Mouse (Mus musculus): ENCODE measurements around the gene Asic4. TPM values are rescaled to one million over a fixed set of nuclear protein-coding genes. Genes with fewer than 3 reads are reported as not detected.

Gene Asic4
- total and polyA plus RNA-seq, 2 experiments from 2014 or later = 54.8 to 180 TPM

- 0 out of 2 replicates have a peak, but pooled peaks cover 3% of the 10 kb centered on the region for H3K4me1 ChIP-seq (ENCODE audit: insufficient read depth, low read length)
- peak; percentile 85 for TF ChIP-seq CTCF (IDR thresholded peaks at IDR 0.05)
- ATAC-seq (ENCODE audit: low FRiP score) = no peak; the same call in 1 of the 2 replicates
- H3K9me3 ChIP-seq (ENCODE audit: low read length) = no peaks in the 10 kb centered on the region
- H3K27me3 ChIP-seq (ENCODE audit: insufficient read depth, low read length) = no peaks in the 10 kb centered on the region
- DNase-seq (ENCODE audit: low spot score) = peak; percentile 86
- WGBS = 7% methylated on average over 35 of the region's 35 CpGs
- H3K27ac ChIP-seq (ENCODE audit: low read depth, low read length) = no peak overlapping the region
- H3K36me3 ChIP-seq (ENCODE audit: insufficient read depth, low read length) = peaks cover 42% of the 10 kb centered on the region
- peak overlapping the region; percentile 85 for H3K4me2 ChIP-seq (ENCODE audit: low read depth, low read length, poor library complexity, severe bottlenecking)
- peak overlapping the region; percentile 89; the same call in 1 of the 2 replicates for H3K4me3 ChIP-seq (ENCODE audit: low read depth, low read length)
- 0 out of 2 replicates have a peak overlapping the region, but pooled peaks have one; percentile 19 for H3K9ac ChIP-seq (replicated peaks; ENCODE audit: low read length, poor library complexity, severe bottlenecking)
Observed at GRCm38 (mm10) chr1:75477264-75477965, 27.2 kb downstream of the Asic4 start.

- no peak for TF ChIP-seq CTCF (IDR thresholded peaks at IDR 0.05)
- Histone ChIP-seq H3K4me3 (ENCODE audit: low read depth, low read length) (peak overlapping the region; percentile 89), H3K9ac (replicated peaks; ENCODE audit: low read length, poor library complexity, severe bottlenecking) (no peak overlapping the region), H3K27me3 (ENCODE audit: insufficient read depth, low read length) (no peaks in the 10 kb centered on the region), H3K4me1 (ENCODE audit: insufficient read depth, low read length) (0 out of 2 replicates have a peak, but pooled peaks cover 3% of the 10 kb centered on the region), H3K36me3 (ENCODE audit: insufficient read depth, low read length) (peaks cover 43% of the 10 kb centered on the region), H3K4me2 (ENCODE audit: low read depth, low read length, poor library complexity, severe bottlenecking) (peak overlapping the region; percentile 85), H3K27ac (ENCODE audit: low read depth, low read length) (no peak overlapping the region), H3K9me3 (ENCODE audit: low read length) (no peaks in the 10 kb centered on the region)
- ATAC-seq (ENCODE audit: low FRiP score) (no peak), DNase-seq (ENCODE audit: low spot score) (no peak)
- 47% methylated on average over 3 of the region's 3 CpGs for WGBS
Observed at GRCm38 (mm10) chr1:75477966-75478290, 27.7 kb downstream of the Asic4 start.

- peak overlapping the region; percentile 89 for H3K4me3 ChIP-seq (ENCODE audit: low read depth, low read length)
- H3K4me1 ChIP-seq (ENCODE audit: insufficient read depth, low read length) = 0 out of 2 replicates have a peak, but pooled peaks cover 3% of the 10 kb centered on the region
- WGBS = 2% methylated on average over 16 of the region's 25 CpGs
- H3K9ac ChIP-seq (replicated peaks; ENCODE audit: low read length, poor library complexity, severe bottlenecking) = peak overlapping the region; percentile 88
- peak overlapping the region; percentile 77 for H3K27ac ChIP-seq (ENCODE audit: low read depth, low read length)
- DNase-seq (ENCODE audit: low spot score) (no peak), ATAC-seq (ENCODE audit: low FRiP score) (no peak)
- peak overlapping the region; percentile 85 for H3K4me2 ChIP-seq (ENCODE audit: low read depth, low read length, poor library complexity, severe bottlenecking)
- H3K27me3 ChIP-seq (ENCODE audit: insufficient read depth, low read length) = no peaks in the 10 kb centered on the region
- H3K9me3 ChIP-seq (ENCODE audit: low read length) = no peaks in the 10 kb centered on the region
- TF ChIP-seq CTCF (IDR thresholded peaks at IDR 0.05) = no peak
- peaks cover 44% of the 10 kb centered on the region for H3K36me3 ChIP-seq (ENCODE audit: insufficient read depth, low read length)
Observed at GRCm38 (mm10) chr1:75478497-75478896, 28.3 kb downstream of the Asic4 start.

GRCm38 (mm10) chr1:75478916-75479634 is 28.8 kb downstream of the Asic4 start, which contains the start of the genes Chpf and Tmem198:
Chpf (minus strand) TSS chr1:75479307.
Tmem198 (plus strand) TSS chr1:75479532.
- Histone ChIP-seq H3K36me3 (ENCODE audit: insufficient read depth, low read length) (peaks cover 41% of the 10 kb centered on the region), H3K9me3 (ENCODE audit: low read length) (no peaks in the 10 kb centered on the region), H3K27me3 (ENCODE audit: insufficient read depth, low read length) (no peaks in the 10 kb centered on the region), H3K9ac (replicated peaks; ENCODE audit: low read length, poor library complexity, severe bottlenecking) (peak within 1 kb of the TSS; percentile 88), H3K4me1 (ENCODE audit: insufficient read depth, low read length) (0 out of 2 replicates have a peak, but pooled peaks cover 3% of the 10 kb centered on the region), H3K4me3 (ENCODE audit: low read depth, low read length) (peak within 1 kb of the TSS; percentile 89), H3K27ac (ENCODE audit: low read depth, low read length) (peak within 1 kb of the TSS; percentile 77), H3K4me2 (ENCODE audit: low read depth, low read length, poor library complexity, severe bottlenecking) (peak within 1 kb of the TSS; percentile 85)
- ATAC-seq (ENCODE audit: low FRiP score) (peak; percentile 90), DNase-seq (ENCODE audit: low spot score) (peak; percentile 98)
- WGBS = under 1% methylated on average over 68 of the region's 76 CpGs
- no peak for TF ChIP-seq CTCF (IDR thresholded peaks at IDR 0.05)

- ATAC-seq (ENCODE audit: low FRiP score) (no peak), DNase-seq (ENCODE audit: low spot score) (no peak)
- H3K4me2 ChIP-seq (ENCODE audit: low read depth, low read length, poor library complexity, severe bottlenecking) = peak overlapping the region; percentile 85
- H3K27ac ChIP-seq (ENCODE audit: low read depth, low read length) = peak overlapping the region; percentile 77
- no peak for TF ChIP-seq CTCF (IDR thresholded peaks at IDR 0.05)
- H3K9ac ChIP-seq (replicated peaks; ENCODE audit: low read length, poor library complexity, severe bottlenecking) = peak overlapping the region; percentile 88
- peak overlapping the region; percentile 89 for H3K4me3 ChIP-seq (ENCODE audit: low read depth, low read length)
- H3K4me1 ChIP-seq (ENCODE audit: insufficient read depth, low read length) = 0 out of 2 replicates have a peak, but pooled peaks cover 3% of the 10 kb centered on the region
- peaks cover under 1% of the 10 kb centered on the region; the same call in 1 of the 2 replicates for H3K27me3 ChIP-seq (ENCODE audit: insufficient read depth, low read length)
- H3K9me3 ChIP-seq (ENCODE audit: low read length) = no peaks in the 10 kb centered on the region
- 2% methylated on average over 24 of the region's 24 CpGs for WGBS
- peaks cover 43% of the 10 kb centered on the region for H3K36me3 ChIP-seq (ENCODE audit: insufficient read depth, low read length)
Observed at GRCm38 (mm10) chr1:75479635-75479989, 29.4 kb downstream of the Asic4 start.

Measured in midbrain, postnatal 0 days (tissue).